Mouse (Mus musculus): ENCODE results near the gene Ints1. TPM values are rescaled to one million over a fixed set of nuclear protein-coding genes. Genes with fewer than 3 reads are reported as not detected.

Gene Ints1
- polyA plus RNA-seq, 1 experiment = 64.4 TPM

- H3K4me3 ChIP-seq (replicated peaks; ENCODE audit: insufficient read depth, low read depth, low read length) = no peak overlapping the region
- H3K27me3 ChIP-seq (ENCODE audit: control insufficient read depth, insufficient read depth, low read length) = no peaks in the 10 kb centered on the region
- no peak overlapping the region for H3K27ac ChIP-seq (ENCODE audit: insufficient read depth, low read length)
- 90% methylated on average over 11 of the region's 11 CpGs for WGBS
- no peak for DNase-seq
- H3K4me1 ChIP-seq (ENCODE audit: control insufficient read depth, insufficient read depth, low read length) = no peaks in the 10 kb centered on the region
- TF ChIP-seq POLR2A (IDR thresholded peaks at IDR 0.05; ENCODE audit: borderline replicate concordance, insufficient read depth, low read length) = no peak
These were observed 29.2 kb upstream of the Ints1 start for GRCm38 (mm10) chr5:139804573-139805111.

GRCm38 (mm10) chr5:139804107-139804551, 28.7 kb upstream of the Ints1 start:
- 12% methylated on average over 6 of the region's 6 CpGs for WGBS
- Histone ChIP-seq H3K4me1 (ENCODE audit: control insufficient read depth, insufficient read depth, low read length) (no peaks in the 10 kb centered on the region), H3K4me3 (replicated peaks; ENCODE audit: insufficient read depth, low read depth, low read length) (no peak overlapping the region), H3K27me3 (ENCODE audit: control insufficient read depth, insufficient read depth, low read length) (no peaks in the 10 kb centered on the region), H3K27ac (ENCODE audit: insufficient read depth, low read length) (no peak overlapping the region)
- no peak for TF ChIP-seq POLR2A (IDR thresholded peaks at IDR 0.05; ENCODE audit: borderline replicate concordance, insufficient read depth, low read length)
- no peak for TF ChIP-seq CTCF (IDR thresholded peaks at IDR 0.05; ENCODE audit: borderline replicate concordance, insufficient read depth, low read depth, low read length)
- no peak for DNase-seq

GRCm38 (mm10) chr5:139803601-139804102, 28.2 kb upstream of the Ints1 start:
- TF ChIP-seq CTCF (IDR thresholded peaks at IDR 0.05; ENCODE audit: borderline replicate concordance, insufficient read depth, low read depth, low read length) (no peak), POLR2A (IDR thresholded peaks at IDR 0.05; ENCODE audit: borderline replicate concordance, insufficient read depth, low read length) (no peak)
- Histone ChIP-seq H3K4me1 (ENCODE audit: control insufficient read depth, insufficient read depth, low read length) (no peaks in the 10 kb centered on the region), H3K27ac (ENCODE audit: insufficient read depth, low read length) (no peak overlapping the region), H3K4me3 (replicated peaks; ENCODE audit: insufficient read depth, low read depth, low read length) (no peak overlapping the region), H3K27me3 (ENCODE audit: control insufficient read depth, insufficient read depth, low read length) (no peaks in the 10 kb centered on the region)
- 12% methylated on average over 12 of the region's 12 CpGs for WGBS
- DNase-seq = no peak

DNA sequence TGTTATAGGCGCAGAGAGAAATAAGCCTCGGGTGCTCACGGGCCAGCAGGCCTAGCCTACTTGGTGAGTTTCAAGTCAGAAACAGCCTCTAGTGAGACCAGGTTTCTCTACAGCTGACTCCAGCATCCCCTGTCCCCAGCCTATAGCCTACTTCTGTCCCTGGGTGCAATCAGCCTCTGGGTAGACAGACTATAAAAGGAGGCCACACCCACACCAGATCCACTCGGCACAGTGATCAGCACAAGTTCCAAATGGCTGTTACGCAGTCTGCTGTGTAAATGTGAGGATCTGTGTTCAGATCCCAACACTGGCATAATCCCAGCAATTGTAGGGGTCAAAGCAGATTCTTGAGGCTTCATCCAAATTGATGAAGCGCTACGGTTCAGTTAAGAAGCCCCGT, 27.7 kb upstream of the Ints1 start:
- TF ChIP-seq CTCF (IDR thresholded peaks at IDR 0.05; ENCODE audit: borderline replicate concordance, insufficient read depth, low read depth, low read length) (no peak), POLR2A (IDR thresholded peaks at IDR 0.05; ENCODE audit: borderline replicate concordance, insufficient read depth, low read length) (no peak)
- no peaks in the 10 kb centered on the region for H3K27me3 ChIP-seq (ENCODE audit: control insufficient read depth, insufficient read depth, low read length)
- H3K27ac ChIP-seq (ENCODE audit: insufficient read depth, low read length) = no peak overlapping the region
- WGBS = 74% methylated on average over 8 of the region's 8 CpGs
- no peak for DNase-seq
- H3K4me1 ChIP-seq (ENCODE audit: control insufficient read depth, insufficient read depth, low read length) = peaks cover under 1% of the 10 kb centered on the region; the same call in 1 of the 2 replicates
- no peak overlapping the region for H3K4me3 ChIP-seq (replicated peaks; ENCODE audit: insufficient read depth, low read depth, low read length)

GRCm38 (mm10) chr5:139801880-139802279, 26.4 kb upstream of the Ints1 start:
- H3K27me3 ChIP-seq (ENCODE audit: control insufficient read depth, insufficient read depth, low read length) = no peaks in the 10 kb centered on the region
- no peak for DNase-seq
- no peak overlapping the region for H3K4me3 ChIP-seq (replicated peaks; ENCODE audit: insufficient read depth, low read depth, low read length)
- TF ChIP-seq CTCF (IDR thresholded peaks at IDR 0.05; ENCODE audit: borderline replicate concordance, insufficient read depth, low read depth, low read length) = no peak
- TF ChIP-seq POLR2A (IDR thresholded peaks at IDR 0.05; ENCODE audit: borderline replicate concordance, insufficient read depth, low read length) = no peak
- H3K4me1 ChIP-seq (ENCODE audit: control insufficient read depth, insufficient read depth, low read length) = peaks cover 11% of the 10 kb centered on the region; the same call in 1 of the 2 replicates
- H3K27ac ChIP-seq (ENCODE audit: insufficient read depth, low read length) = no peak overlapping the region
- WGBS = 77% methylated on average over 10 of the region's 10 CpGs

GRCm38 (mm10) chr5:139801231-139801630, 25.8 kb upstream of the Ints1 start:
- 94% methylated on average over 8 of the region's 8 CpGs for WGBS
- Histone ChIP-seq H3K4me3 (replicated peaks; ENCODE audit: insufficient read depth, low read depth, low read length) (no peak overlapping the region), H3K27ac (ENCODE audit: insufficient read depth, low read length) (no peak overlapping the region), H3K4me1 (ENCODE audit: control insufficient read depth, insufficient read depth, low read length) (peaks cover 11% of the 10 kb centered on the region; the same call in 1 of the 2 replicates), H3K27me3 (ENCODE audit: control insufficient read depth, insufficient read depth, low read length) (no peaks in the 10 kb centered on the region)
- no peak for TF ChIP-seq CTCF (IDR thresholded peaks at IDR 0.05; ENCODE audit: borderline replicate concordance, insufficient read depth, low read depth, low read length)
- no peak for TF ChIP-seq POLR2A (IDR thresholded peaks at IDR 0.05; ENCODE audit: borderline replicate concordance, insufficient read depth, low read length)
- DNase-seq = no peak

- no peak overlapping the region for H3K27ac ChIP-seq (ENCODE audit: insufficient read depth, low read length)
- DNase-seq = no peak
- no peak overlapping the region for H3K4me3 ChIP-seq (replicated peaks; ENCODE audit: insufficient read depth, low read depth, low read length)
- no peak for TF ChIP-seq POLR2A (IDR thresholded peaks at IDR 0.05; ENCODE audit: borderline replicate concordance, insufficient read depth, low read length)
- no peak for TF ChIP-seq CTCF (IDR thresholded peaks at IDR 0.05; ENCODE audit: borderline replicate concordance, insufficient read depth, low read depth, low read length)
- H3K27me3 ChIP-seq (ENCODE audit: control insufficient read depth, insufficient read depth, low read length) = no peaks in the 10 kb centered on the region
- peaks cover 11% of the 10 kb centered on the region; the same call in 1 of the 2 replicates for H3K4me1 ChIP-seq (ENCODE audit: control insufficient read depth, insufficient read depth, low read length)
- WGBS = 81% methylated on average over 33 of the region's 33 CpGs
These were observed 24.5 kb upstream of the Ints1 start for GRCm38 (mm10) chr5:139799801-139800590.

GRCm38 (mm10) chr5:139799041-139799440, 23.6 kb upstream of the Ints1 start:
- TF ChIP-seq CTCF (IDR thresholded peaks at IDR 0.05; ENCODE audit: borderline replicate concordance, insufficient read depth, low read depth, low read length) (no peak), POLR2A (IDR thresholded peaks at IDR 0.05; ENCODE audit: borderline replicate concordance, insufficient read depth, low read length) (no peak)
- Histone ChIP-seq H3K27me3 (ENCODE audit: control insufficient read depth, insufficient read depth, low read length) (no peaks in the 10 kb centered on the region), H3K27ac (ENCODE audit: insufficient read depth, low read length) (no peak overlapping the region), H3K4me1 (ENCODE audit: control insufficient read depth, insufficient read depth, low read length) (peaks cover 11% of the 10 kb centered on the region; the same call in 1 of the 2 replicates), H3K4me3 (replicated peaks; ENCODE audit: insufficient read depth, low read depth, low read length) (no peak overlapping the region)
- 93% methylated on average over 9 of the region's 9 CpGs for WGBS
- no peak for DNase-seq

All from cerebellum, adult 2 months (tissue).